Mouse (Mus musculus): ENCODE data around the gene Plxnd1.

DNA sequence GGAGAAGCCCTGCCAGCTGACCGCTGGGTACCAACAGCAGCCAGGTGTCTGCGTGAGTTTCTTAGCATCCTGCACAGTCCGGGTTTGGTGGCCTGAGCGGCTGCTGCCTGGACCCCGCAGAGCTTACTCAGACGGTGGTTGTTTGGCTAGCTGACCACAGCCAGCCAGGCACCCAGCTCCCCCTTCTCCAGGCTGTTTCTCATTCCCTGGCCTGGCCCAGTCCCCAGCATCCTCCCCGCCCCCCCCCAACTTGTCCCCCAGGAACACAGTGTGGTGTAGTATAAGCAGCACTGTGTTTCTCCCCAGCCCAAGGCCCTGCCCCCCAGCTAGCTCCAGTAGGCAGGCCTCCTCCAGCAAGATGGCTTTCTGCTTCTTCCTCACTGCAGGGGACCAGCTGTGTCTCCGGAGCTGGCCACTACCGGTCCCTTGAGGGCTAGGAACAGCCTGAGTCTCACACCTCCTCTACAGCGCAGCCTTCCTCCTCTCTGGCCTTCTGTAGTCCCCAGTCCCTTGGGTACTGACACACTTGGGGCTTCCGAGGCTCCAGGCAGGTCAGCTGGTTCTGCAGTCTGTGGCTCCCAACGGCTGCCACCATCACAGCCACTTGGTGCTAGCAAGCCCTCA lies 8.2 kb downstream of the Plxnd1 start:
- TF ChIP-seq GATA1 (IDR thresholded peaks at IDR 0.05; ENCODE audit: low read length) = no peak
- TF ChIP-seq TAL1 (IDR thresholded peaks at IDR 0.05; ENCODE audit: low read length) = no peak
